Mouse (Mus musculus) kidney, adult 9 months (tissue): Measurements from ENCODE around the gene Sod1.
A peak's percentile ranks its signal among the peaks of the same experiment; 100 is the strongest.
"Not testable (repeated sequence)": the region's sequence is repeated elsewhere in the genome, so short reads cannot be mapped to it uniquely, and the experiment has no call there.

Experiments
- DNase-seq: peaks from one replicate; pipeline ENCODE4 v3.0.0; 2022

Gene Sod1

GRCm38 (mm10) chr16:90213477-90214339, 6.8 kb upstream of the Sod1 start:
- DNase-seq, result no peak

- DNase-seq, result no peak
Observed at GRCm38 (mm10) chr16:90214731-90215565, 5.6 kb upstream of the Sod1 start.

- peak; percentile 42 for DNase-seq
Observed at GRCm38 (mm10) chr16:90215879-90216278, 4.7 kb upstream of the Sod1 start.

GRCm38 (mm10) chr16:90216414-90216813, 4.1 kb upstream of the Sod1 start:
- DNase-seq, result peak; percentile 74

- DNase-seq, result peak; percentile 89
Observed at GRCm38 (mm10) chr16:90217356-90217755, 3.2 kb upstream of the Sod1 start.

GRCm38 (mm10) chr16:90217926-90218325, 2.6 kb upstream of the Sod1 start:
- DNase-seq, result no peak

- DNase-seq, result not testable (repeated sequence)
Observed at GRCm38 (mm10) chr16:90219445-90219844, 1.1 kb upstream of the Sod1 start.

- DNase-seq, result peak; percentile 49
Observed at GRCm38 (mm10) chr16:90220892-90221431, 408 bp downstream of the Sod1 start.

- DNase-seq, result peak; percentile 61
Observed at GRCm38 (mm10) chr16:90221441-90222070, 1.0 kb downstream of the Sod1 start.

- no peak for DNase-seq
Observed at GRCm38 (mm10) chr16:90229897-90230296, 9.3 kb downstream of the Sod1 start.

- no peak for DNase-seq
Observed at GRCm38 (mm10) chr16:90231302-90231701, 10.7 kb downstream of the Sod1 start.

- DNase-seq, result no peak
Observed at GRCm38 (mm10) chr16:90233702-90234101, 13.1 kb downstream of the Sod1 start.

- DNase-seq, result no peak
Observed at GRCm38 (mm10) chr16:90234617-90235016, 14.1 kb downstream of the Sod1 start.

GRCm38 (mm10) chr16:90235188-90235587, 14.6 kb downstream of the Sod1 start:
- DNase-seq, result no peak

GRCm38 (mm10) chr16:90239128-90239746, 18.7 kb downstream of the Sod1 start:
- DNase-seq, result no peak

GRCm38 (mm10) chr16:90241875-90242274, 21.3 kb downstream of the Sod1 start:
- DNase-seq, result no peak

GRCm38 (mm10) chr16:90242426-90243304, 22.1 kb downstream of the Sod1 start:
- DNase-seq, result no peak

GRCm38 (mm10) chr16:90250099-90250498, 29.5 kb downstream of the Sod1 start:
- DNase-seq, result no peak

- not testable (repeated sequence) for DNase-seq
Observed at GRCm38 (mm10) chr16:90251256-90251655, 30.7 kb downstream of the Sod1 start.

GRCm38 (mm10) chr16:90252521-90252920, 32.0 kb downstream of the Sod1 start:
- no peak for DNase-seq

- no peak for DNase-seq
Observed at GRCm38 (mm10) chr16:90258950-90259349, 38.4 kb downstream of the Sod1 start.
